Mouse (Mus musculus): ENCODE measurements around the gene Kcnn4.

GRCm38 (mm10) chr7:24376456-24376855 is 6.4 kb downstream of the Kcnn4 start:
- TF ChIP-seq CTCF (IDR thresholded peaks at IDR 0.05; ENCODE audit: control insufficient read depth, insufficient read depth, low read length) (no peak), POLR2A (IDR thresholded peaks at IDR 0.05; ENCODE audit: borderline replicate concordance, control insufficient read depth, low read depth, low read length) (no peak)

Measured in bone marrow, adult 2 months (tissue).